Mouse (Mus musculus) mesoderm, embryonic 11.5 days (tissue): ENCODE measurements around the gene Ybx2.
A peak's percentile ranks its signal among the peaks of the same experiment; 100 is the strongest.
"Not testable (repeated sequence)": the region's sequence is repeated elsewhere in the genome, so short reads cannot be mapped to it uniquely, and the experiment has no call there.

Experiments
- DNase-seq: peaks from one replicate; pipeline ENCODE4 v3.0.0-alpha.2; 2012; ENCODE audit warnings: low read depth, low spot score

Ybx2 gene

GRCm38 (mm10) chr11:69934681-69935080 lies 915 bp upstream of the Ybx2 start:
- no peak for DNase-seq

- no peak for DNase-seq
These were observed 560 bp downstream of the Ybx2 start for GRCm38 (mm10) chr11:69936156-69936555.

GRCm38 (mm10) chr11:69936714-69937347 lies 1.2 kb downstream of the Ybx2 start:
- DNase-seq = no peak

GRCm38 (mm10) chr11:69937385-69937784 lies 1.8 kb downstream of the Ybx2 start:
- DNase-seq = no peak

- DNase-seq = no peak
These were observed 2.2 kb downstream of the Ybx2 start for GRCm38 (mm10) chr11:69937834-69938233.

GRCm38 (mm10) chr11:69938401-69938979 lies 2.9 kb downstream of the Ybx2 start:
- DNase-seq = no peak

GRCm38 (mm10) chr11:69939181-69939580 lies 3.6 kb downstream of the Ybx2 start:
- no peak for DNase-seq

- no peak for DNase-seq
These were observed 4.1 kb downstream of the Ybx2 start for GRCm38 (mm10) chr11:69939731-69940130.

- DNase-seq = no peak
These were observed 5.4 kb downstream of the Ybx2 start for GRCm38 (mm10) chr11:69940962-69941361.

- DNase-seq = no peak
These were observed 9.6 kb downstream of the Ybx2 start for GRCm38 (mm10) chr11:69945216-69945615.

GRCm38 (mm10) chr11:69945997-69946891 lies 10.6 kb downstream of the Ybx2 start:
- DNase-seq = no peak

- DNase-seq = peak; percentile 77
These were observed 11.9 kb downstream of the Ybx2 start for GRCm38 (mm10) chr11:69947337-69948065.

- peak; percentile 97 for DNase-seq
These were observed 12.6 kb downstream of the Ybx2 start, which contains the start of gene Slc2a4 for GRCm38 (mm10) chr11:69948066-69948762. Gene Slc2a4 (minus strand): TSS chr11:69948188.

GRCm38 (mm10) chr11:69948763-69949150 lies 13.2 kb downstream of the Ybx2 start:
- DNase-seq = peak; percentile 93

- DNase-seq = no peak
These were observed 15.3 kb downstream of the Ybx2 start for GRCm38 (mm10) chr11:69950807-69951459.

- DNase-seq = no peak
These were observed 16.7 kb downstream of the Ybx2 start for GRCm38 (mm10) chr11:69952274-69952673.

GRCm38 (mm10) chr11:69953267-69953915 lies 17.8 kb downstream of the Ybx2 start:
- DNase-seq = no peak

- not testable (repeated sequence) for DNase-seq
These were observed 20.0 kb downstream of the Ybx2 start for GRCm38 (mm10) chr11:69955618-69956017.

- no peak for DNase-seq
These were observed 20.6 kb downstream of the Ybx2 start for GRCm38 (mm10) chr11:69956218-69956617.

GRCm38 (mm10) chr11:69960616-69961015 lies 25.0 kb downstream of the Ybx2 start:
- no peak for DNase-seq
